Mouse (Mus musculus): ENCODE measurements around the gene Ankrd44. TPM values are rescaled to one million over a fixed set of nuclear protein-coding genes. Genes with fewer than 3 reads are reported as not detected.
A peak's percentile ranks its signal among the peaks of the same experiment; 100 is the strongest.

The Ankrd44 gene
- polyA plus RNA-seq, 1 experiment from 2014 or later: 30.8 TPM

DNA sequence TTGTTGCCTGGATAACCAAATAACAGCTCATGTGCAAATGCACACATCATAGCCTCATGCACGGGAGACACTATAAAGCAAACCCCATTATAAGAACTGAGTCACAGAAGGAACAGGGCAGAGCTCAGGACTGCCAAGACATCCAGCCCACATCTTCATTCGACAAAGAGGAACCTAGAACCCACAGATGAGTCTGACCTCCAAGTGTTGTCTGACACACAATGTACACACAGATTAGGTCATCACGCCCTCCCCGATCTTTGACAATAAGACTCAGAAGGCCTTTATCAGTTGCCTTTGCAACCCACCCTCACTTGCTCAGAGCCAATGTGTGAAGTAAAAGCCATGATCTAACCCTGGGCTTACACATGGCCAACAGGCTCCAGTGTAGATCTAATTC, 6.1 kb downstream of the Ankrd44 start:
- Histone ChIP-seq H3K9me3 (no peaks in the 10 kb centered on the region), H3K4me3 (no peak overlapping the region), H3K4me2 (replicated peaks) (no peak overlapping the region), H3K4me1 (peaks cover 43% of the 10 kb centered on the region; the same call in 1 of the 2 replicates), H3K27me3 (no peaks in the 10 kb centered on the region), H3K27ac (no peak overlapping the region), H3K9ac (no peak overlapping the region), H3K36me3 (no peaks in the 10 kb centered on the region)
- no peak for ATAC-seq (ENCODE audit: insufficient number of reproducible peaks, insufficient read depth, low FRiP score, low TSS enrichment)
- WGBS: 90% methylated on average over 4 of the region's 4 CpGs

DNA sequence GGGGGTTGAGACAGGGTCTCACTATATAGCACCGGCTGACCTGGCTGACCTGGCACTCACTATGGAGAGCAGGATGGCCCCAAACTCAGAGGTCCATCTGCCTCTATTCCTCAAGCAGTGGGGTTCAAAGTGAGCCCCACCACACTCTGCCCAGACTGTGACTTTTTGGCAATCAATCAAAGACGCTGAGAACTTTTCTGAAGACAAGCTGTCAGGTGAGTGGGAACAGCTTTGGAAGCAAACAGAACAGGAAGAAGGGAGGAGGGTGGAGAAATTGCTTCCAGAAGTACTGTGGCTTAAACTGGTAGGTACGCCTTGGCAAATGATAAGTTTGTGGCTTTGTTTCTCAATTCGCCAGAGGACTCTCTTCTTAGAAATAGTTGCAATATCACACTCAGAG, 9.7 kb downstream of the Ankrd44 start:
- Histone ChIP-seq H3K27me3 (no peaks in the 10 kb centered on the region), H3K4me3 (no peak overlapping the region), H3K9me3 (no peaks in the 10 kb centered on the region), H3K9ac (no peak overlapping the region), H3K36me3 (no peaks in the 10 kb centered on the region), H3K4me1 (peaks cover 47% of the 10 kb centered on the region), H3K4me2 (replicated peaks) (no peak overlapping the region), H3K27ac (no peak overlapping the region)
- no peak for ATAC-seq (ENCODE audit: insufficient number of reproducible peaks, insufficient read depth, low FRiP score, low TSS enrichment)
- WGBS: 51% methylated on average over 4 of the region's 4 CpGs

DNA sequence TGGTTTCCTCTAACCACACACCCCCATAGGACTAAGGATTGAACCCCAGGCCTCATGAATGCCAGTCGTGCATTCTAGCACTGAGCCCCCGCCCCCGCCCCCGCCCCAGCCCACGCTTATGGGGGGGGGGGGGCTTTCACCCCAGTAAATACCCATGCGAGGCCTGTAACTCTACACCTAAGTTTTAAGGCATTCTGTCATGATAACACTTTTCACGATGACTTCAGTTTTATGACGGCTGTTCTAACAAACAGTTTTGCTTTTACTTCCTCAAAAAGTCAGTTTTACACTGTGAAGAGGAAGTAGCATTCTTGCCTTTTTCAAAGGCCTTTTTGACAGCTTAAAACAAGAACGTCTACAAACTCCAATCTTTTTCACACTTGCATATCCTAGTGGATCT, 11.8 kb downstream of the Ankrd44 start:
- Histone ChIP-seq H3K27ac (peak overlapping the region; percentile 80), H3K4me1 (peaks cover 61% of the 10 kb centered on the region), H3K9me3 (no peaks in the 10 kb centered on the region), H3K9ac (no peak overlapping the region), H3K27me3 (no peaks in the 10 kb centered on the region), H3K4me2 (replicated peaks) (no peak overlapping the region; the same call in 1 of the 2 replicates), H3K36me3 (no peaks in the 10 kb centered on the region), H3K4me3 (no peak overlapping the region)
- WGBS: 13% methylated on average over 9 of the region's 9 CpGs
- 0 out of 2 replicates have a peak, but pooled peaks have one; percentile 37 for ATAC-seq (ENCODE audit: insufficient number of reproducible peaks, insufficient read depth, low FRiP score, low TSS enrichment)

DNA sequence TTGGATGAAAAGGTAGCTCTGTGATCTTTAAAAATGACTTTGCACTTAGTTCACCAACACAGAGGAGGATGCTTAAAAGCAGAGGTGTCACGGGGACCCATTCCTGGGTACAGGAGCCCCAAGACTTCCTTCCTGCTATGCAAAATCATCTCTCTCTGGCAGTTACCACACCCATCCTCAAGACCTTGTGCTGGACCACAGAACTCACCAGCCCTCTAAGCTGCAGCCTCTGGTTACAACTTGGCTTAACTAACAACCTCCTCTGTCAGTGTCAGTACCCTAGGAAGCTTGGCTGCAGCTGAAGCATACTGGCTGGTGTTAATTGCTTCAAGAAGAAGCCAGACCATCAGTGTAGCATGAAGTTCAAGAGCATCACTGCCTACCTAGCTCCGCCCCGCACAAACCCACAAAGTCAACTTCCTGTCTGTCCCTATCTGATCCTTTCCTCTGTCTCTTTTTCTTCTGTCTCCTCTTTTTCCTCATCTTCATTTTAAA, 12.8 kb downstream of the Ankrd44 start:
- H3K4me2 ChIP-seq (replicated peaks): no peak overlapping the region
- ATAC-seq (ENCODE audit: insufficient number of reproducible peaks, insufficient read depth, low FRiP score, low TSS enrichment): no peak
- H3K36me3 ChIP-seq: no peaks in the 10 kb centered on the region
- WGBS: 75% methylated on average over 3 of the region's 3 CpGs
- H3K4me3 ChIP-seq: no peak overlapping the region
- H3K4me1 ChIP-seq: peaks cover 67% of the 10 kb centered on the region
- no peaks in the 10 kb centered on the region for H3K9me3 ChIP-seq
- H3K9ac ChIP-seq: no peak overlapping the region
- no peaks in the 10 kb centered on the region for H3K27me3 ChIP-seq
- H3K27ac ChIP-seq: peak overlapping the region; percentile 80

DNA sequence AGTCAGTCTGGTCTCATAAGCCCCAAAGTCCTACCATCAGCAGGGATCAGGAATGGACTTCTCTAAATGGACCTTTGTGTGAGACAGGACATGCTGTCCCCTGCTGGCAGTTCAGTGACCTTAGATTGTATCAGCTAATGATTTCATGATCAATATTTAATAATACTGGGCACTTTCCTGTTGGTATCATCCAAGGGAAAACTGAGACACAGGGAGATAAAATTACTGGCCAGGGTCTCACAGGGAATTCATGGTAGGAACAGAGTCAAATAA, 13.2 kb downstream of the Ankrd44 start:
- peaks cover 67% of the 10 kb centered on the region for H3K4me1 ChIP-seq

DNA sequence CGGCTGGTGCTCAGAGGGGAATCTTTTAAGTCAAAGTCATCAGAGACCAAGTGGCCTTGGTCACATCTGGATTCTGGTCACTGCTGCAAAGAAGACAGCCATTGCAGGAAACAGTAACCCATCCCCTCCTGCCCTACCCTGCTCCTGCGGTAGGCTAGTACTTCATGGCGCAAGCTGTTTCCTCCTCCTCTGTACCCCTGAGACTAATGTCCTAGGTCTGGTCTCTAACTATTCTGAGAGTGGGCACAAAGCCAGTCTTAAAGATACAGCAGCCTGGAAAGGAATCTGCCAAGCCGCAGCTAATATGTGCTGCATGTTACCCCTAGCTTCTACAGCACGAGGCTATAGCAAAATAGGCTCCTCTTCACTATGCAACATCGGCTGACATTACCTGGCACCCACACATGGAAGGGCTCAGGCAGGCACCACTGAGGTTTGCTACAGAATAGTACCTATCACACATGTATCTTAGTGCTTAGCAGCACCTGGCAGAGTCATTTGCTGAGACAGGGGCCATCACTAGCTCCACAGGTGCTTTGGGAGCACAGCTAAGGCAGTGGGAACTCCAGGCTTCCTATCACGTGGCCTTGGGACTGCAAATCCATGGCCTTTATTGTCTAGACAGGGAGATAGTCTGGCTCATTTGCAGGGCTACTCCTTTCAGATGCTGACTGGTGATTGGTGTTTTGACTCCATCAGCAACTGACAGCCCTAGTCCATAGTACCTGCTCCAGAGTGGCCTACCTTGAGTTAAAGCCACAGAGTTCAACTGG, 13.7 kb downstream of the Ankrd44 start:
- Histone ChIP-seq H3K27me3 (no peaks in the 10 kb centered on the region), H3K36me3 (no peaks in the 10 kb centered on the region), H3K9me3 (no peaks in the 10 kb centered on the region), H3K4me3 (no peak overlapping the region), H3K4me1 (peaks cover 69% of the 10 kb centered on the region), H3K27ac (peak overlapping the region; percentile 80), H3K9ac (no peak overlapping the region), H3K4me2 (replicated peaks) (no peak overlapping the region; the same call in 1 of the 2 replicates)
- no peak for ATAC-seq (ENCODE audit: insufficient number of reproducible peaks, insufficient read depth, low FRiP score, low TSS enrichment)
- WGBS: 43% methylated on average over 7 of the region's 7 CpGs

More for the DNA sequence above, 13.2 kb downstream of the Ankrd44 start:
- Histone ChIP-seq H3K9ac (no peak overlapping the region), H3K4me3 (no peak overlapping the region), H3K27me3 (no peaks in the 10 kb centered on the region), H3K36me3 (no peaks in the 10 kb centered on the region), H3K9me3 (no peaks in the 10 kb centered on the region), H3K4me2 (replicated peaks) (no peak overlapping the region), H3K27ac (peak overlapping the region; percentile 80; the same call in 1 of the 2 replicates)
- no peak for ATAC-seq (ENCODE audit: insufficient number of reproducible peaks, insufficient read depth, low FRiP score, low TSS enrichment)

DNA sequence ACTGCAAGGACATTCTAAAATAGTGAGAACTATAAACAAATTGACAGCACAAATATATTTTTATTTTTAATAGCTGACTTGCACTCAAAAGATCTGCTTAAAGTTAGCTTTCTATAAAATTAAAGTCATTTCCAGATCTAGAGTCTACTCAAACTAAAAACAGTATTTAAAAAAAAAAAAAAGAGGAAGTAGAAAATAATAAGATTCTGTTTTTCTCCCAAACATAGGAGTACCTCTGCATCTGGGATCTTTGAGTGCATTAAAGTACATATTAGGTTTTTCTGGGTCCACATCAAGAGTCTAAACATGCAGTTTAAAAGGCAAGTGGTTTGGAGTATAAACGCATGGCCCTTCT, 15.0 kb downstream of the Ankrd44 start:
- no peak for ATAC-seq (ENCODE audit: insufficient number of reproducible peaks, insufficient read depth, low FRiP score, low TSS enrichment)
- H3K9ac ChIP-seq: no peak overlapping the region
- no peak overlapping the region for H3K27ac ChIP-seq

DNA sequence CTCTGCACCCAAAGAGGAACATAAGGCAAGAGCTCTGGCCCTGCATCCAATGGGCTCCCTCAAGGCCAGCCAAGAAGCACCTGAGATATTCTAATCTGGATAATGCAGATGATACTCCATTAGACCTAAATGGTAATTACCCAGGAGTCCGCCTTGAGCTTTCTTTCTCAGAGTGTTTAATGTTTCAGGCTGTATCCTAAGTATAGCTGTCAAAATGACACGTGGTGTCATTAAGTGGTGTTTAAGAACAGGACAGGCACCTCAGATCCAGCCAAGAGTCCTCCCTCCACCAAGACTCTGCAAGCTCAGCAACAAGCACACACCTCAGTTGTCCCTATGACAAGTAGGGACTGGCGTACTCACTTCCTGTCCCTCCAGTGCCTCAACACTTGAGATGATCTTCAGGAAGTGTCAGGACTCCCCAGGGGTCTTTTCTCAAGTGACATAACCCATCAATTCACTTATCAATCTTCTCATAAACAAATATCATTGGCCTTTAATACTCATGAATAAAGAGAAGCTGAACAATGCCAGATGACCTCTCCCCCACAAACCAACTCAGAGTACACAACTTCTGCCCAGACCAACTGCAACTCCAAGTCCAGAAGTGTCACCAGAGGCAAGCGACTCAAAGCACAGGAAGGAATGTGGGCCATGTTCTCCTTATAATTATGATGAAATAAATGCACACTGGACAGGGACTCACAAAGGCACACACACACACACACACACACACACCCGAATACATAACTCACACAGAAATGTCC, 15.5 kb downstream of the Ankrd44 start:
- H3K9ac ChIP-seq: no peak overlapping the region
- WGBS: 74% methylated on average over 5 of the region's 5 CpGs
- H3K9me3 ChIP-seq: no peaks in the 10 kb centered on the region
- H3K36me3 ChIP-seq: no peaks in the 10 kb centered on the region
- no peak overlapping the region for H3K4me2 ChIP-seq (replicated peaks)
- H3K4me1 ChIP-seq: peaks cover 70% of the 10 kb centered on the region
- H3K4me3 ChIP-seq: no peak overlapping the region
- ATAC-seq (ENCODE audit: insufficient number of reproducible peaks, insufficient read depth, low FRiP score, low TSS enrichment): no peak
- H3K27me3 ChIP-seq: no peaks in the 10 kb centered on the region
- no peak overlapping the region for H3K27ac ChIP-seq

More for the DNA sequence above, 15.0 kb downstream of the Ankrd44 start:
- H3K4me1 ChIP-seq: peaks cover 70% of the 10 kb centered on the region
- H3K4me3 ChIP-seq: no peak overlapping the region
- WGBS: 88% methylated on average over 1 of the region's 1 CpGs
- no peaks in the 10 kb centered on the region for H3K9me3 ChIP-seq
- H3K36me3 ChIP-seq: no peaks in the 10 kb centered on the region
- H3K4me2 ChIP-seq (replicated peaks): no peak overlapping the region
- no peaks in the 10 kb centered on the region for H3K27me3 ChIP-seq

DNA sequence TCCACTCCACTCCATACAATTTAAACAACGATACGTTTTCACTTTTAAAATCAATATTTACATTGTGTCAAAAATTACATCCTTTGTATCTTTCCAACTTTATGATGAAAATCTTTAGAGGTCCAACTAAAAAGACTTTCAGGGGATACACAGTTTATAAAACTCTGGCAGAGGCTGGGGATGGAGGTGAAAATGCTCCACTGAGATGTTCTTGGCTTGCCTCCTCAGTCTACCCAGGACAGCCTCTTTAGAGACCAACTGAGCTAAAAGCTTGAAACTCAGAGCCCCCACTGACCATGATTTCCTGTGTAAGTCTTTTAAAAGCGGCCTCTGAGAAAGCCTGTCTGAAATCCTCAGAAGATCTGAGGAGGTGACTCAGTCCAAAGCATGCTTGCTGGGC, 17.4 kb downstream of the Ankrd44 start:
- ATAC-seq (ENCODE audit: insufficient number of reproducible peaks, insufficient read depth, low FRiP score, low TSS enrichment): no peak
- Histone ChIP-seq H3K9me3 (no peaks in the 10 kb centered on the region), H3K9ac (no peak overlapping the region), H3K4me1 (peaks cover 62% of the 10 kb centered on the region), H3K27me3 (no peaks in the 10 kb centered on the region), H3K4me3 (no peak overlapping the region), H3K36me3 (no peaks in the 10 kb centered on the region), H3K27ac (0 out of 2 replicates have a peak overlapping the region, but pooled peaks have one; percentile 61), H3K4me2 (replicated peaks) (no peak overlapping the region)
- WGBS: 61% methylated on average over 3 of the region's 3 CpGs

DNA sequence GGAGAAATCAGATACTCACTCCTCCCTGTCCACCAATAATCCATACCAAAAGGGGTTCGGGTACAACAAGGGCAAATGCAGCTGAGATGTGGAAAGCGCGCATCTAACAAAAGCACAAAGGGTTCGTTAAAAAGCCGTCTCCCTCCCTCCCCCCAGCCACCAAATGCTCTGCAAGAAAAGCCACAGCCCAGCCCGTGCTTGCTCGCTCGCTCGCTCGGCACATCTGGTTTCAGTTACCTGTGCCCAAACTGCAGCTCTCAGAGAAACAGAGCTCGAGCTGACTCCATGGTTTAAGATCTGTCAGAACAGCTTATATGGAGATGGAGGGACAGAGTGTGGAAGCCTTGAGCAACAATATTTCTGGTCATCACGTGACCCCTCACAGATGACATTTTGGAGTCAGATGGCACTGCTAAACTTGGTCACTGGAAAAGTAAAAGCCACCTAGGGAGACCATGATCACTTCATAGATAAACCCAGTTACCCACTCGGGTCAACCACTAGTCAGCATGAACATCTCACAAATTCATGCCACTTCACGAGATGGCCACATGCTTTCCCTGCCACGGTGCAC, 19.0 kb downstream of the Ankrd44 start:
- H3K27me3 ChIP-seq: no peaks in the 10 kb centered on the region
- no peak overlapping the region for H3K9ac ChIP-seq
- peak overlapping the region; percentile 46 for H3K4me2 ChIP-seq (replicated peaks)
- peak overlapping the region; percentile 20 for H3K4me3 ChIP-seq
- peaks cover 47% of the 10 kb centered on the region for H3K4me1 ChIP-seq
- H3K27ac ChIP-seq: peak overlapping the region; percentile 96
- peak; percentile 86 for ATAC-seq (ENCODE audit: insufficient number of reproducible peaks, insufficient read depth, low FRiP score, low TSS enrichment)
- no peaks in the 10 kb centered on the region for H3K36me3 ChIP-seq
- WGBS: 10% methylated on average over 15 of the region's 15 CpGs
- H3K9me3 ChIP-seq: no peaks in the 10 kb centered on the region; the same call in 1 of the 2 replicates

DNA sequence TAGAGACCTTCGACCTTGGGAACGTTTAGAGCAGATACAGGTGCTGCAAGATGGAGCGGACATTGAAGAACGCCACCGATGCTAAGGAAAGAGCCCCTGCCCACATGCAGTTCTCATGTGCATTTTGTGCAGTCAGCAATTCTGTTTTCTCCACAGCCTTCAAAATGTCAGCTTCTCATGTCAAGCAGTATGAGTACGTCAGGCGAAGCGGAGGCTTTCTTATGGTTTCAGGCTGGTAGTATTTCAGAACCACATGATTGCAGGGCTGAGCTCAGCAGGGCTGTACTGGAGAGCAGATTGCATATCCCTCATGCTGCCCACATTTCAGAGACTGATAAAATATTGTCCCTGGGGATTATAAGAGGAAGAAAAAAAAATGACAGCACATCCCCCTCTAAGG, 19.9 kb downstream of the Ankrd44 start:
- Histone ChIP-seq H3K9me3 (no peaks in the 10 kb centered on the region; the same call in 1 of the 2 replicates), H3K9ac (no peak overlapping the region), H3K27me3 (no peaks in the 10 kb centered on the region), H3K27ac (peak overlapping the region; percentile 96), H3K4me2 (replicated peaks) (peak overlapping the region; percentile 46), H3K4me1 (peaks cover 50% of the 10 kb centered on the region), H3K4me3 (peak overlapping the region; percentile 20; the same call in 1 of the 2 replicates), H3K36me3 (no peaks in the 10 kb centered on the region)
- no peak for ATAC-seq (ENCODE audit: insufficient number of reproducible peaks, insufficient read depth, low FRiP score, low TSS enrichment)
- 40% methylated on average over 8 of the region's 8 CpGs for WGBS
